Mouse (Mus musculus) testis, adult 2 months (tissue): ENCODE results near the gene Ppil2. TPM values are rescaled to one million over a fixed set of nuclear protein-coding genes. Genes with fewer than 3 reads are reported as not detected.

Experiments used
- H3K27ac ChIP-seq: fragments of 200-500 bp; 2 replicates; pipeline ENCODE4 v1.5.1; 2012; ENCODE audit warnings: low read depth, low read length; ENCODE audit not compliant: control insufficient read depth, insufficient read depth
- H3K27me3 ChIP-seq: fragments of 200-500 bp; 2 replicates; pipeline ENCODE4 v1.6.1; 2012; ENCODE audit warnings: mild to moderate bottlenecking, low read length, moderate library complexity; ENCODE audit not compliant: control insufficient read depth, insufficient read depth
- H3K36me3 ChIP-seq: fragments of 200-500 bp; 2 replicates; pipeline ENCODE4 v1.6.1; 2012; ENCODE audit warnings: mild to moderate bottlenecking, low read length; ENCODE audit not compliant: control insufficient read depth, insufficient read depth
- H3K4me1 ChIP-seq: fragments of 200-500 bp; 2 replicates; pipeline ENCODE4 v1.6.1; 2012; ENCODE audit warnings: low read length; ENCODE audit not compliant: control insufficient read depth, insufficient read depth
- H3K4me3 ChIP-seq: fragments of 200-500 bp; 2 replicates; pipeline ENCODE4 v1.5.1; 2012; ENCODE audit warnings: low read depth, mild to moderate bottlenecking, low read length, moderate library complexity, mixed read lengths; ENCODE audit not compliant: control insufficient read depth
- CTCF ChIP-seq: fragments of 200-500 bp; IDR thresholded peaks from 2 replicates; pipeline ENCODE4 v1.5.1; 2012; ENCODE audit warnings: low read depth, mild to moderate bottlenecking, inconsistent platforms, low read length, moderate library complexity; ENCODE audit not compliant: control insufficient read depth, insufficient read depth, insufficient replicate concordance
- POLR2A ChIP-seq: fragments of 200-500 bp; IDR thresholded peaks from 2 replicates; pipeline ENCODE4 v1.6.1; 2012; ENCODE audit warnings: low read depth, mild to moderate bottlenecking, inconsistent platforms, low read length, moderate library complexity; ENCODE audit not compliant: control insufficient read depth
- polyA plus RNA-seq: library from polyadenylated mRNA; depleted of rRNA; stranded (reverse); fragments of >200 nt; gene quantifications from 2 replicates; pipeline ENCODE4 v1.2.3, GENCODE M21; 2012

Ppil2 gene
- polyA plus RNA-seq, 1 experiment = 75.3 TPM

GRCm38 (mm10) chr16:17144339-17144738 is 33.3 kb upstream of the Ppil2 start, which contains the start of gene Ydjc:
Gene Ydjc (plus strand): TSS chr16:17144621.
- peaks cover 5% of the 10 kb centered on the region for H3K4me1 ChIP-seq
- peak within 1 kb of the TSS; percentile 86 for H3K4me3 ChIP-seq
- TF ChIP-seq CTCF (no peak), POLR2A (peak; percentile 46; the same call in 1 of the 2 replicates)
- H3K27me3 ChIP-seq = no peaks in the 10 kb centered on the region
- H3K27ac ChIP-seq = peak within 1 kb of the TSS; percentile 73
- no peaks in the 10 kb centered on the region for H3K36me3 ChIP-seq

GRCm38 (mm10) chr16:17137355-17137754 is 26.3 kb upstream of the Ppil2 start:
- Histone ChIP-seq H3K27me3 (no peaks in the 10 kb centered on the region), H3K4me3 (no peak overlapping the region), H3K4me1 (no peaks in the 10 kb centered on the region; the same call in none of the 2 replicates)

GRCm38 (mm10) chr16:17132906-17133200 is 21.8 kb upstream of the Ppil2 start:
- Histone ChIP-seq H3K27me3 (no peaks in the 10 kb centered on the region), H3K4me3 (peak overlapping the region; percentile 97), H3K27ac (no peak overlapping the region), H3K36me3 (no peaks in the 10 kb centered on the region; the same call in 1 of the 2 replicates), H3K4me1 (peaks cover 11% of the 10 kb centered on the region)
- TF ChIP-seq CTCF (no peak), POLR2A (no peak)

More at GRCm38 (mm10) chr16:17137355-17137754, 26.3 kb upstream of the Ppil2 start:
- Histone ChIP-seq H3K27ac (no peak overlapping the region), H3K36me3 (no peaks in the 10 kb centered on the region)
- TF ChIP-seq POLR2A = no peak
- TF ChIP-seq CTCF = no peak

GRCm38 (mm10) chr16:17132089-17132905 is 21.2 kb upstream of the Ppil2 start, which contains the start of gene Sdf2l1:
Gene Sdf2l1 (minus strand): TSS chr16:17132383.
- Histone ChIP-seq H3K4me3 (peak within 1 kb of the TSS; percentile 97), H3K36me3 (no peaks in the 10 kb centered on the region; the same call in 1 of the 2 replicates), H3K4me1 (peaks cover 11% of the 10 kb centered on the region), H3K27ac (peak within 1 kb of the TSS; percentile 95), H3K27me3 (no peaks in the 10 kb centered on the region)
- TF ChIP-seq CTCF (no peak), POLR2A (peak; percentile 74)

GRCm38 (mm10) chr16:17131191-17132088 is 20.4 kb upstream of the Ppil2 start:
- no peaks in the 10 kb centered on the region for H3K27me3 ChIP-seq
- peak overlapping the region; percentile 95 for H3K27ac ChIP-seq
- TF ChIP-seq POLR2A = peak; percentile 55; the same call in 1 of the 2 replicates
- peak; percentile 11; the same call in 1 of the 2 replicates for TF ChIP-seq CTCF
- peaks cover 11% of the 10 kb centered on the region for H3K4me1 ChIP-seq
- H3K36me3 ChIP-seq = no peaks in the 10 kb centered on the region; the same call in 1 of the 2 replicates
- peak overlapping the region; percentile 97 for H3K4me3 ChIP-seq

- Histone ChIP-seq H3K4me1 (peaks cover 19% of the 10 kb centered on the region), H3K4me3 (no peak overlapping the region), H3K27me3 (no peaks in the 10 kb centered on the region), H3K27ac (no peak overlapping the region), H3K36me3 (no peaks in the 10 kb centered on the region; the same call in 1 of the 2 replicates)
- no peak for TF ChIP-seq POLR2A
- TF ChIP-seq CTCF = peak; percentile 54; the same call in 1 of the 2 replicates
These were observed 16.2 kb upstream of the Ppil2 start for GRCm38 (mm10) chr16:17127292-17127691.

GRCm38 (mm10) chr16:17124871-17125520 is 13.9 kb upstream of the Ppil2 start, which contains the start of gene 2610318N02Rik:
Gene 2610318N02Rik (minus strand): TSS chr16:17125167.
- no peak for TF ChIP-seq POLR2A
- TF ChIP-seq CTCF = no peak
- peak within 1 kb of the TSS; percentile 71 for H3K4me3 ChIP-seq
- peaks cover 12% of the 10 kb centered on the region for H3K4me1 ChIP-seq
- H3K27ac ChIP-seq = no peak within 1 kb of the TSS
- no peaks in the 10 kb centered on the region for H3K27me3 ChIP-seq
- no peaks in the 10 kb centered on the region for H3K36me3 ChIP-seq
